Mouse (Mus musculus) midbrain, postnatal 0 days (tissue): ENCODE data around the gene Dusp28. TPM values are rescaled to one million over a fixed set of nuclear protein-coding genes. Genes with fewer than 3 reads are reported as not detected.

Experiments used
- ATAC-seq: fragments of 200-750 bp; cut with Nextera tagmentation; 2 replicates; pipeline ENCODE4 v1.8.0; 2017; ENCODE audit warnings: moderate number of reproducible peaks, mild to moderate bottlenecking, moderate TSS enrichment, moderate library complexity; ENCODE audit not compliant: low FRiP score
- DNase-seq: peaks from one replicate; pipeline ENCODE4 v3.0.0-alpha.2; 2015; ENCODE audit warnings: low spot score
- H3K27ac ChIP-seq: fragments of 300-500 bp; sonication (generic); 2 replicates; pipeline ENCODE4 v1.5.1; 2014; ENCODE audit warnings: low read depth, mild to moderate bottlenecking, low read length, mixed read lengths
- H3K27me3 ChIP-seq: fragments of 300-500 bp; sonication (generic); 2 replicates; pipeline ENCODE4 v1.6.1; 2014; ENCODE audit warnings: low read length, control low read depth, mixed read lengths; ENCODE audit not compliant: insufficient read depth
- H3K36me3 ChIP-seq: fragments of 300-500 bp; sonication (generic); 2 replicates; pipeline ENCODE4 v1.6.1; 2014; ENCODE audit warnings: low read length, control low read depth, mixed read lengths; ENCODE audit not compliant: insufficient read depth
- H3K4me1 ChIP-seq: fragments of 300-500 bp; sonication (generic); 2 replicates; pipeline ENCODE4 v1.6.1; 2014; ENCODE audit warnings: mild to moderate bottlenecking, control low read depth, antibody characterized with exemption, low read length, mixed read lengths; ENCODE audit not compliant: insufficient read depth
- H3K4me2 ChIP-seq: fragments of 300-500 bp; sonication (generic); 2 replicates; pipeline ENCODE4 v1.6.1; 2014; ENCODE audit warnings: low read depth, mild to moderate bottlenecking, low read length, mixed read lengths; ENCODE audit not compliant: poor library complexity, severe bottlenecking
- H3K4me3 ChIP-seq: fragments of 300-500 bp; sonication (generic); 2 replicates; pipeline ENCODE4 v1.5.1; 2014; ENCODE audit warnings: low read depth, mild to moderate bottlenecking, low read length, moderate library complexity
- H3K9ac ChIP-seq: fragments of 300-500 bp; sonication (generic); replicated peaks from 2 replicates; pipeline ENCODE4 v1.6.1; 2014; ENCODE audit warnings: mild to moderate bottlenecking, low read length, moderate library complexity, mixed read lengths; ENCODE audit not compliant: poor library complexity, severe bottlenecking
- H3K9me3 ChIP-seq: fragments of 300-500 bp; sonication (generic); 2 replicates; pipeline ENCODE4 v1.6.1; 2016; ENCODE audit warnings: low read length, control low read depth
- CTCF ChIP-seq: IDR thresholded peaks from 2 replicates; pipeline ENCODE4 v1.5.1; 2016; ENCODE audit warnings: antibody characterized with exemption, mild to moderate bottlenecking
- WGBS: fragments of 180-500 bp; shearing (Covaris S2); extraction: QIAGEN DNeasy Blood & Tissue Kit; methylation state at CpG from one replicate; pipeline ENCODE4 v1.1.7; 2014; 5-methylcytosine and 5-hydroxymethylcytosine counted together
- polyA plus RNA-seq: library from polyadenylated mRNA; unstranded; fragments of >200 nt; fragmentation: Nextera tagmentation; extraction: Ambion mirVana; gene quantifications from 2 replicates; pipeline ENCODE4 v1.2.1, GENCODE M21; 2015
- total RNA-seq: library from RNA; depleted of rRNA; stranded (reverse); fragments of >200 nt; gene quantifications from 2 replicates; pipeline ENCODE4 v1.2.3, GENCODE M21; 2014

The Dusp28 gene
- total and polyA plus RNA-seq, 2 experiments from 2014 or later = 24.6 to 30.2 TPM

DNA sequence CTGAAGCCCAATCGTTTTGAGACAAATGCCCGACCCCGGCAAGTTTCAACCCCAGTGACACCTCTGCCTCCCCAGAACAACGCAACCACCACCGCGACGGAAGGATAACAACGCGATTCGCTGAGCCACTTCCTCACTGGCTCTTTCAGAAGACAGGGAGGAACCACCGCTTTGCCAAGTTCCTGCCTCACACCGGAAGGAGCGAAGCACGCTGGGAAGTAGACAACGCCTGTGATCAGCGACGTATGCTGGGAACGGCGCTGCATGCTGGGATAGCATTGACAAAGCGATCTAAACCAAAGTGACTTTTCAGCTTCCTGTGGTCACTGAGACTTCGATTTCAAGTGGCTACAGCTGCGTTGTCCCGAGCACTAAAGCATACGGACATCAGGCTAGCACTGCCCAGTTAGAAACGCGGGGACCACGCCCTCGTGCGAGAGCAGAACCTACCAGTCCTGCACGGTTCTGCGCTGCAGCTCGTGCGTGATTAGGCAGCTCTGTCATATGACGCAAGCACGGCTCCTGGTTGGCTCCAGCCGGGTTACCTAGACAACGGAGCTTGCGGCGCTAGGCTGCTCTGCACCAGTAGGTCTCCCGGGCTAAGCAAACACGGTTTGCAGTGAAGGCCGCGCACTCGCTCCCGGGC is 27.5 kb downstream of the Dusp28 start, which contains the start of gene Capn10:
Capn10 (plus strand) TSS at position 195 of the 646 bp plus-strand sequence.
- Histone ChIP-seq H3K36me3 (peaks cover 15% of the 10 kb centered on the region), H3K27ac (peak within 1 kb of the TSS; percentile 96), H3K4me1 (peaks cover 16% of the 10 kb centered on the region), H3K4me2 (peak within 1 kb of the TSS; percentile 82), H3K4me3 (peak within 1 kb of the TSS; percentile 86), H3K27me3 (no peaks in the 10 kb centered on the region), H3K9ac (peak within 1 kb of the TSS; percentile 90), H3K9me3 (no peaks in the 10 kb centered on the region)
- ATAC-seq (peak; percentile 99), DNase-seq (peak; percentile 99)
- TF ChIP-seq CTCF = peak; percentile 20
- under 1% methylated on average over 45 of the region's 45 CpGs for WGBS

- WGBS = 10% methylated on average over 10 of the region's 10 CpGs
These were observed 28.5 kb downstream of the Dusp28 start for GRCm38 (mm10) chr1:92935054-92935962.

DNA sequence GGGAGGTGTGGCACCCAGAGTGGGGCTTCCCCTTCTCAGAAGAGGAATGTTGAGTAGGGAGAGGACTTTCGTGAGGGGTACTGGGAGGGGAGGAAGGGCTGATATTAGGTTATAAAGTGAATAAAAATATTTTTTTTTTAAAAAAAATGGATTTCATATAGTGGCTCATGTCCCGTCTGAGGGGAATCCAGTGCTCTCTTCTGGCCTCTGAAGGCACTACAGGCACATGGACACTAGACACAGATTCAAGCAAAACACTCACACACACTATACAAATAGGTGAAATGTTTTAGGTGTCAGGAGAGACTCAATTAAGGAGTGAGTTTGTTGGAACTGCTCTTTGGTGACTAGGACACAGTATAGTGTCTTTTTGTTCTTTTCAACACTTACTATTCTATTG is 29.2 kb downstream of the Dusp28 start:
- Histone ChIP-seq H3K27me3 (no peaks in the 10 kb centered on the region), H3K4me3 (peak overlapping the region; percentile 86), H3K4me2 (peak overlapping the region; percentile 82), H3K36me3 (peaks cover 29% of the 10 kb centered on the region), H3K9ac (peak overlapping the region; percentile 90), H3K4me1 (peaks cover 16% of the 10 kb centered on the region), H3K9me3 (no peaks in the 10 kb centered on the region), H3K27ac (no peak overlapping the region)
- DNase-seq (no peak), ATAC-seq (no peak)
- WGBS = 37% methylated on average over 2 of the region's 2 CpGs
- TF ChIP-seq CTCF = peak; percentile 51

More at GRCm38 (mm10) chr1:92935054-92935962, 28.5 kb downstream of the Dusp28 start:
- ATAC-seq = no peak
- Histone ChIP-seq H3K9ac (peak overlapping the region; percentile 90), H3K4me3 (peak overlapping the region; percentile 86), H3K9me3 (no peaks in the 10 kb centered on the region), H3K27me3 (no peaks in the 10 kb centered on the region), H3K27ac (peak overlapping the region; percentile 96), H3K4me1 (peaks cover 16% of the 10 kb centered on the region), H3K4me2 (peak overlapping the region; percentile 82), H3K36me3 (peaks cover 25% of the 10 kb centered on the region)
- DNase-seq = peak; percentile 65
- no peak for TF ChIP-seq CTCF

DNA sequence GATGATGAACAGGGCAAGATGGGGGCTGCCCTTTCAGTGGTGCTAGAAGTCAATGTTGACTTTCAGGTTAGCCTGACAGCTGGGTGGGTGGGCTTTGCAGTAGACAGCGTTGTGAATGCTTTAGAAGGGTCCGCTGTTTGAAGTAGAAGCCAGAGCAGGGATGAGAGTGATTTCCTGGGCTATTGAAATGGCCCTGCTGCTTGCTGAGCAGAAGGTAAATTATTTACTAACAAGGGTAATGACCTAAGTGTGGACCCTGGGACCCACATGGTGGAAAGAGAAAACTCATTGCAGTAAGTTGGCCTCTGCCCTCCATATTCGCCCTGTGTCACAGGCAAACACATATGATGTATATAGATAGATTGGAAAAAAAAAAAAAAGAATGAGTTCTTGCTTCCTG is 29.7 kb downstream of the Dusp28 start:
- Histone ChIP-seq H3K36me3 (peaks cover 31% of the 10 kb centered on the region), H3K9ac (0 out of 2 replicates have a peak overlapping the region, but pooled peaks have one; percentile 8), H3K4me1 (peaks cover 16% of the 10 kb centered on the region), H3K4me2 (peak overlapping the region; percentile 82), H3K27ac (no peak overlapping the region), H3K27me3 (no peaks in the 10 kb centered on the region), H3K4me3 (no peak overlapping the region; the same call in 1 of the 2 replicates), H3K9me3 (no peaks in the 10 kb centered on the region)
- 78% methylated on average over 3 of the region's 3 CpGs for WGBS
- ATAC-seq (no peak), DNase-seq (no peak)
- no peak for TF ChIP-seq CTCF

DNA sequence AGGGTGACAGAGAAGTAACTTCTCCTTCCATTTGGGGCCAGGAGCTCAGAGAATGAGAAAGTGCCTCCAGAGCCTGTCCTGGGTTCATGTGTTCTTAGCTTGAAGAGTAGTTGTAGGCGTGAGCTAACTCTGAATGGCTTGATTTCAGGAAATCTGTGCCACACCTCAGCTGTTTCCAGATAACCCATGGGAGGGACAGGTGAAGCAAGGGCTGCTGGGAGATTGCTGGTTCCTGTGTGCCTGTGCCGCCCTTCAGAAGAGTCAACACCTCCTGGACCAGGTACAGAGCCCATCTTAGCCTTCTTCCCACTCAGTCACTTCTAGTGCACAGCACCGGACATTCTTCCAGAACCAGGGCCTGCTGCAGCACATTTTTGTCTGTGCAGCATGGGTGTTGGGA is 31.0 kb downstream of the Dusp28 start:
- no peak overlapping the region for H3K27ac ChIP-seq
- H3K4me2 ChIP-seq = no peak overlapping the region
- 93% methylated on average over 3 of the region's 3 CpGs for WGBS
- TF ChIP-seq CTCF = no peak
- H3K4me3 ChIP-seq = no peak overlapping the region
- H3K4me1 ChIP-seq = peaks cover 16% of the 10 kb centered on the region
- no peaks in the 10 kb centered on the region for H3K27me3 ChIP-seq
- peaks cover 45% of the 10 kb centered on the region for H3K36me3 ChIP-seq
- H3K9ac ChIP-seq = no peak overlapping the region
- DNase-seq (no peak), ATAC-seq (no peak)
- H3K9me3 ChIP-seq = no peaks in the 10 kb centered on the region
